Mouse (Mus musculus) adrenal gland, adult 18-20 months (tissue): ENCODE measurements around the gene Lce1f. TPM values are rescaled to one million over a fixed set of nuclear protein-coding genes. Genes with fewer than 3 reads are reported as not detected.

Experiments used
- DNase-seq, 2 experiments: peaks; one replicate each; pipeline ENCODE4 v3.0.0; 2021 to 2022; ENCODE audit warnings: low spot score in 2 of 2
- long read RNA-seq, 2 experiments: library from polyadenylated mRNA; stranded (forward); transcript quantifications; one replicate each; pipeline ENCODE4 v2.0.0; 2021
- total RNA-seq, 2 experiments: library from RNA; stranded (reverse); gene quantifications; 1 replicate in 1 of 2; 2 replicates in 1 of 2; pipeline ENCODE4 v1.2.3; 2021

Gene Lce1f
- total RNA-seq = not detected
- long read RNA-seq, experiment 1 = 0 reads
- long read RNA-seq, experiment 2 = 0 reads

GRCm38 (mm10) chr3:92720250-92720649 lies at the start of gene Lce1f:
Gene Lce1f (minus strand): TSS chr3:92720350.
- DNase-seq = no peak

GRCm38 (mm10) chr3:92764965-92765364 lies 44.8 kb upstream of the Lce1f start, which contains the start of gene Lce1h:
Gene Lce1h (minus strand): TSS chr3:92765065.
- DNase-seq = no peak

- DNase-seq = no peak
These were observed 33.0 kb upstream of the Lce1f start for GRCm38 (mm10) chr3:92753197-92753596.

- no peak for DNase-seq
These were observed 32.1 kb upstream of the Lce1f start, which contains the start of gene Lce1g for GRCm38 (mm10) chr3:92752238-92752637. Gene Lce1g (minus strand): TSS chr3:92752338.

- DNase-seq = no peak
These were observed 18.8 kb upstream of the Lce1f start, which contains the start of gene Gm38119 for GRCm38 (mm10) chr3:92738996-92739395. Gene Gm38119 (minus strand): TSS chr3:92739096.

- no peak for DNase-seq
These were observed 2.5 kb upstream of the Lce1f start for GRCm38 (mm10) chr3:92722631-92723030.

GRCm38 (mm10) chr3:92715122-92715521 lies 5.0 kb downstream of the Lce1f start:
- DNase-seq = no peak

GRCm38 (mm10) chr3:92708974-92709373 lies 11.2 kb downstream of the Lce1f start, which contains the start of gene Lce1e:
Gene Lce1e (minus strand): TSS chr3:92709074.
- DNase-seq = no peak

GRCm38 (mm10) chr3:92694613-92695012 lies 25.5 kb downstream of the Lce1f start:
- no peak for DNase-seq

- no peak for DNase-seq
These were observed 28.5 kb downstream of the Lce1f start for GRCm38 (mm10) chr3:92691688-92692087.

- peak in 1 of 2 experiments; percentile 7 for DNase-seq
These were observed 31.0 kb downstream of the Lce1f start for GRCm38 (mm10) chr3:92689154-92689553.

GRCm38 (mm10) chr3:92687110-92687509 lies 33.0 kb downstream of the Lce1f start, which contains the start of gene Lce1d:
Gene Lce1d (minus strand): TSS chr3:92687210.
- no peak for DNase-seq

GRCm38 (mm10) chr3:92678947-92679346 lies 41.2 kb downstream of the Lce1f start, which contains the start of gene Lce1c:
Gene Lce1c (plus strand): TSS chr3:92679247.
- DNase-seq = no peak

- no peak for DNase-seq
These were observed 49.9 kb downstream of the Lce1f start, which contains the start of gene Lce1a2 for GRCm38 (mm10) chr3:92670215-92670614. Gene Lce1a2 (minus strand): TSS chr3:92670315.

Other genes starting within 250 kb of the Lce1f start
- gene Sprr1a, start 234.5 kb downstream of the Lce1f start, total RNA-seq = not detected
- gene Sprr4, start 219.9 kb downstream of the Lce1f start, total RNA-seq = not detected
- gene 2310046K23Rik, start 185.8 kb downstream of the Lce1f start, total RNA-seq = not detected
- gene Ivl, start 146.6 kb downstream of the Lce1f start, total RNA-seq = not detected
- gene Smcp, start 131.4 kb downstream of the Lce1f start, total RNA-seq = not detected
- not detected for gene 2210017I01Rik, start 112.9 kb downstream of the Lce1f start, total RNA-seq
- gene Lce6a, start 98.7 kb downstream of the Lce1f start, total RNA-seq = not detected
- not detected for gene Lce1a1, start 72.0 kb downstream of the Lce1f start, total RNA-seq
- gene Lce1b, start 63.4 kb downstream of the Lce1f start, total RNA-seq = not detected
- gene Lce1a2, start 50.0 kb downstream of the Lce1f start, total RNA-seq = not detected
- gene Lce1c, start 41.1 kb downstream of the Lce1f start, total RNA-seq = not detected
- not detected for gene Lce1d, start 33.1 kb downstream of the Lce1f start, total RNA-seq
- not detected for gene Lce1e, start 11.3 kb downstream of the Lce1f start, total RNA-seq
- not detected for gene Gm38119, start 18.7 kb upstream of the Lce1f start, total RNA-seq
- gene Lce1g, start 32.0 kb upstream of the Lce1f start, total RNA-seq = not detected
- not detected for gene Lce1h, start 44.7 kb upstream of the Lce1f start, total RNA-seq
- not detected for gene Lce1i, start 58.5 kb upstream of the Lce1f start, total RNA-seq
- gene Lce1j, start 70.2 kb upstream of the Lce1f start, total RNA-seq = not detected
- not detected for gene Lce1k, start 87.5 kb upstream of the Lce1f start, total RNA-seq
- gene Kprp, start 106.9 kb upstream of the Lce1f start, total RNA-seq = not detected
- gene Lce1l, start 130.9 kb upstream of the Lce1f start, total RNA-seq = not detected
- gene 2310050C09Rik, start 149.9 kb upstream of the Lce1f start, total RNA-seq = not detected
- gene Lce3a, start 205.9 kb upstream of the Lce1f start, total RNA-seq = not detected
- not detected for gene Lce3b, start 212.6 kb upstream of the Lce1f start, total RNA-seq
- not detected for gene Lce3c, start 224.1 kb upstream of the Lce1f start, total RNA-seq
- gene Lce3d, start 237.0 kb upstream of the Lce1f start, total RNA-seq = not detected
- gene Lce3e, start 246.7 kb upstream of the Lce1f start, total RNA-seq = not detected